Mouse (Mus musculus) megakaryocyte, adult 5-6 weeks (primary cell): ENCODE measurements around the gene Cfap99. TPM values are rescaled to one million over a fixed set of nuclear protein-coding genes. Genes with fewer than 3 reads are reported as not detected.
A peak's percentile ranks its signal among the peaks of the same experiment; 100 is the strongest.

Source experiments
- ATAC-seq: 2 replicates; pipeline ENCODE4 v1.8.0; 2016; ENCODE audit warnings: mild to moderate bottlenecking, inconsistent platforms; ENCODE audit not compliant: poor library complexity, severe bottlenecking
- total RNA-seq, 2 experiments: library from RNA; stranded (forward) in 1 of 2; stranded (reverse) in 1 of 2; fragments of 153-499, 151-499 nt in 1 of 2; fragments of 221-1000, 200-1000 nt in 1 of 2; gene quantifications; 2 replicates each; pipeline versions ENCODE4 v1.2.3 to v1.2.4; 2015 to 2017

Gene Cfap99
- total RNA-seq, 2 experiments from 2014 or later, result 0.56 to 1.2 TPM

DNA sequence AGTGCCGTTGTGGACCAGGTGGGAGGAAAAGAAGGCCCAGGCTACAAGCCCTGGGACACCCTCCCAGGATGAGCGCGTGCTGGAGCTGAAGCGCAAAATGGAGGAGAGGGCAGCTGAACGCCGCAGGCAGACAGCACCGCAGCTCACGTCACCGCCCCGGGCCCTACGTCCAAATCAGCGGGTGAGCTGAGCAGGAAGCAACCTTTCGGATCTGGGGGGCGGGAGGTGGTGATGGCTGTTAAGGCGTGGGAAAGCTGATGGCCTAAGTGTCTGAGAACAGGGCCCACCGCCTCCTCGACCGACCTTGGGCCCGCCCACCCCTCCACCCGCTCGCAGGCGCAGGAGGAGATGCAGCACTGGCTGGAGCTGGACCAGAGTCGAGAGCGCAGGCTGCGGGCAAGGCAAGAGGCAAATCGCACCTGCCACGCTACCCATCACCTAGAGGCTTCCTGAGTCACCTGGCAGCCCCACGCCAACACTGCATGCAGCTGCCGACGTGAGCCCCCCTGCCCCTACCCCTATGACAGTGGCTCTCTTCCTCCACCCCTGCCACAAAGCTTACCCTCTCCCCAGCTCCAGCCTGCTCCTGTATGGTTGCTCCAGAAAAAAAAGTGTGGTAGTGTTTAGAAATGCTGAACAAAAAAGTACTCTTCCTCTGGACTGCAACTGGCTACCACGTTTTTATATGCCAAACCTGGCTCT is 38.6 kb downstream of the Cfap99 start:
- ATAC-seq, result no peak

DNA sequence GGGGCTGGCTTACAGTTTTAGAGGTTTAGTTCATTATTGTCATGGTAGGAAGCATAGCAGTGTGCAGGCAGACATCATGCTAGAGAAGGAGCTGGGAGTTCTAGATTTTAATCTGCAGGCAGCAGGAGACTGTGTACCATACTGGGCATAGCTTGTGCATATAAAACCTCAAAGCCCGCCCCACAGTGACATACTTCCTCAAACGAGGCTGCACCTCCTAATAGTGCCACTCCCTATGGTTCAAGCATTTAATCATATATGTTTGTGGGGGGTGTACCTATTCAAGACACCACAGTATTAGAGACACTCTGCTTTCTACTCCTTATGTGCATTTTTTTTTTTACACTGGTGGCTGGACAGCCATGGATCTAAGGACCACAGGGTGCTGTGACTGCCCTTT is 41.7 kb downstream of the Cfap99 start:
- no peak for ATAC-seq

DNA sequence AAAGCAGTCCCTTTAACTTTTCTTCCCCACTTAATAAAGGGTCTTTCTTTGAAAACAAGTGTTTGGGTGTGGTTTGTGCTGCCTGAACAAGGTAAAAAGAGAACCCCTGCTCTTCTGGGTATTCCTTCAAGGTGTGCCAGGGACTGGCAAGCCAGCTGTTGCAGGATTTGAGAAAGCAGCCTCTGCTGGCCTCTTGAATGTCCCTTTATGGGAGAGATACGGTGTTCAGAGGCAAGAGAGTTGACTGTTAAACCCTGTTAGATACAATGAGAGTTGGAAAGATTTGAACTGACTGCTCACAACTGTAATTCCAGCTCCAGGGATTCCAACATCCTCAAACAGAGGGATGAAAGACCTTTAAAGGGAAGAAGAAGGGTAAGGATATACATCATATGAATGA is 45.7 kb downstream of the Cfap99 start:
- ATAC-seq, result no peak

DNA sequence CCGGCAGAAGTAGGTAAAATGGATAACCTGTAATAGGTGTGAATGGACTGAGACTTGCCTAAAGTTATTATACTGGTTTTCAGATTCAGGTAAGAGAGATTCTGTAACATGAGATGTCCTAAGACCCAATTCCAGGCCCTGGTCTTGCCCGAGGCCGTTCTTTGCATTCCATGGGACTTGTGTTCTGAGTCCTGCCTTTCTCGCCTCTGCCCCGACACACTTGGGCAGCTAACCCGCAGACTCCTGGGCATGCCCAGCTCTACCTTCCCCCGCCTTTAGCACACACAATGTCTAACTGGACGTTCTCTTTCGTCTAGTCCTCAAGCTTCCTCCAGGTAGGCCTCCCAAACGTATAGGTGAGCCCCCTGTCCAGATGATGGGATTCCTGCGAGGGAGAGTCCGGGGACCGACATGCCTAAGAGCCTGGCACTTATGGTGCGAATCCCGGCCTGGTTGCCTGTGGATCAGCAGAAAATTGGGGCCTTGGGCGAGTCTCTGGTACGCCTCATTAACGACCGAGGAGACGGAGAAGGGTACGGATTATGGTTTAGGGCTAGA is 47.2 kb downstream of the Cfap99 start:
- peak; percentile 31 for ATAC-seq

DNA sequence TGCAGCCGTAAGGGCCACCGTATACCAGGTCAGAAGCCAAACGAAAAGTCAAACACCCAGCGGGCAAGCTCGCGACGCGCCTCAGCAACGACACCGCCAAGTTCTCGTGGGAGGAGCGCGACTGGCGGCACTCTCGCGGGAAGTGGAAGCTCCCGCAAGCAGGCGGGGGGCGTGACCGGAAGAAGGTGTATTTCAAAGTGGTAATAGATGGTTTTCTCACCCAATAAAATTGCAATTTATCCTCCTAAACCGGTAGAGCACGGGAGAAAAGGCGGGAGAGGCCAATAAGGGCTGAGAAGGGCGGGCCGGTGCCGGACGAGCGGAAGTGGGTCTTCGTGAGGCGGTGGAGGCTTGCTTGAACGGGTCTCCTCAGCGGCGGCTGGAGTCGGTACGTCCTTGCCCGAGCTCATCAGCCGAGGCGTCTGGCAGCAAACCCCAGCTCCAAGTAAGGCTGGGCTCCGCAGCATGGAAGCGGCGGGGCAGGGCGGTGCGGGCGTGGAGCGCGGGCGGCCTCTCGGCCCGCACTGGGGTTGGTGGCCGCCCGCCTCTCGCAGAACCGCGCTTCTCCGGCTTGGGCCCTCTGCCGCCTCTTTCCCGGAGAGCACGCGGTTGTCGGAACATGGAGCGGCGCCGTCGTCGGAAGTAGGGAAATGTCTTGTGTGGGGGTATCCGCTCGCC is 47.8 kb downstream of the Cfap99 start, which contains the start of gene Rnf4:
TSS of gene Rnf4 (plus strand) at position 193 of the 678 bp plus-strand sequence.
- ATAC-seq, result peak; percentile 93

DNA sequence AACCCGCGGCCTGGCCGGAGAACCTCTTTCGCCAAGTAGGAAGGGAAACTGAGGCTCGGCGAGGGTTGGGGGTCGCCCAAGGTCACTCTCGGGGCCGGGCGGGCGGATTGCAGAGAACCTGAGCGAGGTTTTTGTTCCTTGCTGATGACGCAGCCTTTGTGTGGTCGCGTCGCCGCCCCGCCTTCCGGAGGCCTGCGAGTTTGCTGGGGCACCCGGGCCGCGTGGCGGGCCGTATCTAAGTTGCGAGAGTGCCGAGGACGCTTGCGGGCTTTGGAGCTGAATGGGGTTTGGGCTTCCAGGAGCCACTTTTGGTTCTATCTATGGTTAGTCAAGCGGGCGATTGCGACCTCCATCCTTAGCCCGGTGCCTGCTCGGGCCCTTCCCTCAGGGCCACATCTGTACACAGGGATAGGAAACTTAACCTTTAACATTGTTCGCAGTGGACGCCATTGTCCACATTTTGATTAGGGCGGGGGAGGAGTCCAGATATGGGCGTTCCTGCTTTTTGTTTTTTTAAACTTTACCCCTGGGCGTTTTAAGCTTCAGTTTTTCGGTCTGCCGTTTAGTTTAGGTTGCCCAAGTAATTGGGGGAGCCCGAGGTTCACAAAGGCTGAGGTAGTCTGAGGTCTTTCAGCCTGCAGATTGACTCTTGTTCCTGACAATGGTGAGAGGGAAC is 48.5 kb downstream of the Cfap99 start:
- ATAC-seq, result peak; percentile 56

DNA sequence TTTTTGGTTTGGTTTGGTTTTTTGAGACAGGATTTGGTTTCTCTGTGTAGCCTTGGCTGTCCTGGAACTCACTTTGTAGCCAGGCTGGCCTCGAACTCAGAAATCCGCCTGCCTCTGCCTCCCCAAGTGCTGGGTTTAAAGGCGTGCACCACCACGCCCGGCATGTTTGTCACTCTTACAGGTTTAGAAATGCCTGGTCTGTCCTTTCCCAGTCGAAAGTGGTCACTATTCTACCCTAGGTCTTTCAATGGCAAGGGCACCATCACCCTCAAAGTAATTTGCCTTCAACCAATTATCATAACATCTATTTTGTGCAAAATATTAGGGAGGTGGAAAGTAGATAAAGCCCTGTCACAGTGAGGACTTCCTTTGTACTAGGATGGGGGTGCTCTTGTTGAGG is 51.8 kb downstream of the Cfap99 start:
- no peak for ATAC-seq

DNA sequence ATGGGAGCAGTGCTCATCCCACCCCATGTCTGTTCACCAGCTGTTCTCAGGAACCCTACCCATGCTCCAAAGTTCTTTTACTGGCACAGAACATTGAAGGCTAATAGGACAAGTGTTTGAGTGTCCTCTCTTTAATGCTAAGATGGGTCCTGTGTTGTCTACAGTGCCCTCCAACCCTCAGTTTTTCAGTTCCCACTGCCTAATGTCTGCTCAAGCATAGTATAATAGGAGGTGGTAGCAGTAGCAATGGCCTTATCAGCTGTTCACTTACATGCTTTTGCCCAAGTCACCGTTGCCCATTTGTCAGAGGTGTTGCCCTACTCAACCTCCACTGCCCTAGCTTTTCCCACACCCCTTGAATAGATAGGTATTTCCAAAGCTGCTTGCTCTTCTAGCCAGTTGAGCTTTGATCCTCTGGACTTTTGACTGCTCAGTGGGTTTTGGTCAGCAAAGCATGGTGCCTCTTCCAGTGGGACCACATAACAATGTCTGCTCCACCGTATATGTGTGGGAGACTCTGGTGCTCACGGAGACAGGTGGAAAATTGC is 63.8 kb downstream of the Cfap99 start:
- ATAC-seq, result no peak

DNA sequence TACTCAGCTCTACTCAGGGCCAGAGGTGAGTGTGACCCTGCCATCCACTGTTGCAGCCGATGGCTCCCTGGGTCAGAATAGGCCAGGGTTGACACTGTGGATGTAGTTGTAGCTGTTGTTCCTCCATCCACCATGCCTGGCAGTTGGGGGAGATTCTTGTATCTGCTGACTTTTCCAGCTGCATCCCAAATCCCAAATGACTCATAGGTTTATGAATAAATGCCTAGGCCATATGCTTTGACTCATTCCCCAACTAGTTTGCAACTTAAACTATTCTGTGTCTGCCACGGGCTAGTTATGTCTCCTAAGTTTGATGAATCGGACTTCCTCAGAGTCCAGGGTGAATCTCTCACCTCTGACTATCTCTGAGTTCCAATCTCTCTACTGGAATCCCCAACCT is 71.9 kb downstream of the Cfap99 start:
- ATAC-seq, result no peak

DNA sequence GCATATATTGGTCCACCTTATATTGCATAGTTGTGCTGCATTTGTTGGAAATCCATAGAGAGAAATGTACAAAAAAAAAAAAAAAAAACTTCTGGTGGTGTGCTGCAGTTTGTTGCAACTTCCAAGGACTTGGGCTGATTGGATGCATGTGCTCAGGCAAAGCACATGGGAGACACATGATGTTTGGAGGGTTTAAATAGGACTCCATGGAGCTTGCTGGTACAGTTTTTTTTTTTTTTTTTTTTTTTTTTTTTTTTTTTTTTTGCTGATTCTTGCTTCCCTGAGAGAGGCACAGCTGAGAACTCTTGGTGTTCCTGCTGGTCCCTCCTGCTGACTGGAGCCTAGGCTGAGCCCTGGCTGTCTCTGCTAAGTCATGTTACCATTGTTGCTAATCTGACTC is 74.7 kb downstream of the Cfap99 start:
- no peak for ATAC-seq

DNA sequence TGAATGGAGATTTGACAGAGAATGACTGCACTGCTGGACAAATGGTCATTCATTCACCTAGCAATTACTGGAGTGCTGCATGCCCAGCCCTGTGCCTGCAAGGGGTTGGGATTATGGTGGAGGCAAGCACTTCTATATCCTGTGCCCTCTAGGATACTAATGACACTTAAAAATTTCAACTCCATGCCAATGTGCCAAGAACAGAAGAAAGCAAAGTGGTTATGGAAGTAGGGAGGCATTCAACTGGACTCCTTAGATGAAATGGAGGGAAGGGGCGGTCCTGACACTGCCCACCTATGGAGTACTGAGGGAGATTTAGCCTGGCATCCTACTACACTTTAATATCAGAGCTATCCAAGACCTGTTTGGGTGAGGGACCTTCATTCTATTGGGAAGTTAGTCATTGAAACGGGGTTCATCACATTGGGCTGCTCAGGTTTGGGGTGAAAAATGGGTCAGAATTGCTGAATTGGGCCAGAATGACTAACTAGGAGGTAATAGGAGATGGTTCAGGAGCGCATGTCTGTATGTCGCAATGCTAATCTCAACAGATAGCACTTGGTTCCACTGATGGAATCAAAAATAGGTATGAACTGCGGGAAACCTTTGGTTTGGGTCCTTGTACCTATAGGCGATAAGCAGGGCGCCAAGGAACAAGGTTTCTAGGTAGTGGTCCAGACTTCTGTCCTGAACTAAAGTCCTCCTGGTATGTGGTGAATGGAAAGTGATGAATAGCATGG is 80.3 kb downstream of the Cfap99 start:
- no peak for ATAC-seq

DNA sequence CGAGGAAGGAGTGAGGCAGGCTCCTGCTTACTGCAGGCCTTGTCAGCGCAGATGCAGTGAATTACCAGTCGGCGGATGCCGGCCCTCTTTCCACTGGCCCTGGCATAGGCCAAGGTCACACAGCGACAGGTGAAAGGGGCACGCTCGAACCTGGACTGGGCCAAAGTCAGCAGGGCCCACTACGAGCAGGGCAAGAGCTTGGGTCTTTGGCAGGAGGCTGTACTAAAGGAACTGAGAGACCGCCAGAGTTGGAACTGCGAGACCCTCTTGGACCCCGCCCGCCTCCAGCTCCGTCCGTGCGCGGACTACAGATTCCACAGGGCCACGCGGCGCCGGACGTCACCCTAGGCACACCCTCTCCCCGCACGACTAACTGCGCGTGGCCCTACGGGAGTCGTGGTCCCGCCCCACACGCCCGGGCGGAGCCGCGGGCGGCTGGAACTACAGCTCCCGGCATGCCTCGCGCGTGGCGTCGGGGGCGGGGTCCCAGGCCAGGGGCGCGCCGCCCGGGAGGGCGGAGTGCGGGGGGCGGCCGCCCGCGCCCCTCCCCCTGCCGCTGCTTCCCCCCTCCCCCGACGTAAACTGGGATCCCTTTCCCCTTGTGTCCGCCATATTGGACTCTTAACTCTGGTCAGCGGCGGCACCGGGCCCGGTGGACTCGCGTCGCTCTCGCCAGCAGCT is 81.1 kb downstream of the Cfap99 start, which contains the start of gene Fam193a:
TSS of gene Fam193a (plus strand) at position 593 of the 681 bp plus-strand sequence.
- ATAC-seq, result peak; percentile 99

DNA sequence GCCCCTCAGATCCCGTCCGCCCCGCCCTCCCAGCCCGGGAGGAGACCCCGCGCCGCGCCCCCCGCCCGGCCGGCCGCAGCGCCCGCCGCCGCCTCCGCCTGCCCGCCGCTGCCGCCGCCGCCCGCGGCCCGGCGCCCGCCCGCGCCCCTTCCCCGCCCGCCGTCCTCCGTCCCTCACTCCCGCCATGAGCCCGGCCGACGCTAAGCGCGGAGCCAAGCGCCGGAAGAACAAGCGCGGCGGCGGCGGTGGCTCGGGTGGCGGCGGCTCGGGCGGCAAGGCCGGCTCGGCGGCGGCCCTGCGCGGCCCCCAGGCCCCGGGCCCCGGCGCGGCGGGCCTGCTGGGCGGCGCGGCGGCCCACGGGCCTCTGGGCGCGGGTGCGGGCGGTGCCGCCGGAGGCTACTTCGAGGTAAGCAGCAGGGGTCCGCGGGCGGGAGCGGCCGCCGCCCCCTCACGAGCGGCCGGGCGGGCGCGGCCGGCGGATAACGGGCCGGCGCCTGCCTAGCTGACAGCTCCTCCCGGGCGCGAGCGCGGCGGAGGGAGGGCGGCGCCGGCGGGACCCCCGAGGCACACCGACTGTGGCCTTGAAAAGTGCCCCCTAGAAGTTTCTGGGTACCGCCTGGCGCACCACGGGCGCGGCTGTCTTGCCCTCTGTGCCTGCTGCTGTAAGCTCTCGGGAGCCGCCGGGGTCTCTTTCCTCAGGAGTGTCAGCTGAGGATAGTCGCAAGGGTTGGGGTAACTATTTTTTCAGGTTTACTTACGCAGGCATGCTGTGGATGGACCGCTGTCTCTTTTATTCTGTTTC is 81.8 kb downstream of the Cfap99 start:
- no peak for ATAC-seq

DNA sequence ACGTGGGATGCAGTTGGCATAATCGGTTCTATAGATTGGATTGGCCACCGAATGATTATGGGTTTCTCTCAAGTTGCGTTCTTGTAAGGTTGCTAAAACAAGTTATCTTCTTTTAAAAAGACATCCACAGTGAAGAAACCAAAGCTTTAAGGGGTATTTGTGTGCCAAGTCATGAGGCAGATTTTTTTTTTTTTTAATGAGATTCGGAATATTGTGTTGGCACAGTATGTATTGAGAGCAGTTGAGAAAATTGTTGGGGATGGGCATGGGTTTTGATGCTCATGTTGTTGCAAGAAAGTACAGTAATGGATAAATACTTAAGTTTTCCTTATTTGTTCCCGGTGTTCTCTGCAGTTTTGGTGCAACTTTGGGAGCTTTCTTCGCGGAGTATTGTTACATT is 82.4 kb downstream of the Cfap99 start:
- no peak for ATAC-seq

DNA sequence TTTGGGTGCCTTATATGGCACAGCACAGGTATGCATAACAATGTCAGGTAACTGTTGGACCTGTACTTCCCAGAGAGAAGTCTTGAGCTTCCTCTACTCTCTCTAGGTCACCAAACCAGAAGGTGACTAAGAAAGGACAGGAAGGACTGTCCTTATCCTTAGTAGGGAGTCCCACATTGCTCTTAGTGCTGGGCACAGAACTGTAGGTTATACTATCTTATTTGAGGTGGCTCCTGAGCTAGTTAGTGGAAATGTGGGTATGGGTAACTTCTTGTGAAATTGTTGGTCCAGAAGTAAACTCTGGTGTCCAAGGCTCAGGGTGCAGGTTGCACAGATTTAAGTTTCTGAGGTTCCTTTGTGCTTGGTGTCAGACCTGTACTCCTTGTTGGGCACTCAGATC is 83.7 kb downstream of the Cfap99 start:
- no peak for ATAC-seq

DNA sequence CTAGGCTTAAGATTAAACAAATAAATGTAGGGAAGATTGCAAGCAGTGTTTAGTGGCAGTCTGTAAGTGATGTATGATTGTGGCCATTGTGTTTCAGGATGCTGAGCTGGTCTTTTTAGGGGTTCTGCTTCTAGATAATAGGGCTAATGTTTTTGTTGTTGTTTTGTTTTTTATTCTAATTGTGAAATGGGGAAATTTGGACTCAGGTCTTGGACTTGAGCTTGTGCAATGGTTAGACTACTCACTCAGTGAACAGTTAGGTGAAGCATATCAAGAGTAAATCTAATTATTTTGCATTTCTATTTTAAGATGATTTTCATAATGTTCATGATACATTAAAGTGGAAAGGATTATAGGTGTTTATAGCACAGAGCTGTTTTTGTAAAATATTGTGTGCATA is 84.1 kb downstream of the Cfap99 start:
- no peak for ATAC-seq
